Mouse (Mus musculus): Measurements from ENCODE around the gene Klhl18. TPM values are rescaled to one million over a fixed set of nuclear protein-coding genes. Genes with fewer than 3 reads are reported as not detected.

Gene Klhl18
- polyA plus RNA-seq (2015; fragmentation: Nextera tagmentation; extraction: Ambion mirVana) = 7.6 and 8.9 TPM in 2 replicates

DNA sequence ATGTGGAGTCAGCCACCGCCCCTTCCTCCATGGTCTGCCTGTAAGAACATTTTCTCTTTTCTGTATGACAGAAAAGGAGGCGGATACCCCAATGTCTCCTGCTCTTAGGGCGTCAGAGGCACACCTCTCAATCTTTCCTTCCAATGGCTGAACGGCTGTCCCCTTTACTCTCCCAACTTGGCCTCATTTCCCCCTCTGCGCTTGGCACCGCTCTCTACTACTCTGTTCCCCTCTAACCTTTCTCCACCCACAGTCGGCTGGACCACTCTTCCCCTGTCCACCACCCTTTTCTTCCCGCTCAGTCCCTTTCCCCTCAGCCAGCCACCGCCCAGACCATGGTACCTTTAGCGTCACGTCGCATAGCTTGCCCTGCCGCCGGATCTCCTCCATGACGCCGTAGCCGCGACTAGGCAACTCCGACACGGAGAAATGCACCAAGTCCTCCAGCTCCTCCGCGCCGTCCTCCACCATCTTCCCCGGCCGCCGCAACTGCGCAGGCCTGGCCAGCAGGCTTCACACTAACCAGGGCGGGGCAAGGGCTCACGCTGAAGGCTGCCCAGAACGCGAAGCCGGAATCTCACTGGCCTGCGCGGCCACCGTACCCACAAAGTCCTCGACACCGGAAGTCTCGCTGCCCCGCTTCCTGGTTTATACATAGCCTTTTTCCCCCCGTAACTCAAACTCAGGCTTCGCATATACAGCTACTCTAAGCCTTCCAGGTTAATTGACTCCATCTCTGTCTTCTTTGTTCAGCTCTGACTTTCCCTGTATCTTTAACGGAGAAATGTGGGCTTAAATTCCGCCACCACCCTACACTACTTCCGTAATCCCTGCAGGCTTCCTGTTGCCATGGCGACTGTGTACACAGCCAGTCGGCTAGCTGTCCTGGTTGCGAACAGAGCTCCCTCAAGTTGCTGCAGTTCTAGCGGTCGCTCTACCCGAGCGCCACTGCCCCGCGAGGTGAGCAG, at the start of gene Klhl18, which contains the start of gene Kif9:
Gene Klhl18, minus strand, starts transcription at position 571 of the 968 bp plus-strand sequence.
Gene Kif9, plus strand, starts transcription at position 835 of the 968 bp plus-strand sequence.
- Histone ChIP-seq H3K36me3 (no peaks in the 10 kb centered on the region), H3K27ac (peak within 1 kb of the TSS; percentile 90), H3K27me3 (peaks cover 9% of the 10 kb centered on the region), H3K9ac (peak within 1 kb of the TSS; percentile 74), H3K9me3 (no peaks in the 10 kb centered on the region), H3K4me3 (peak within 1 kb of the TSS; percentile 81), H3K4me1 (peaks cover 17% of the 10 kb centered on the region), H3K4me2 (peak within 1 kb of the TSS; percentile 83)
- ATAC-seq (ENCODE audit: borderline replicate concordance, extremely low read depth, low FRiP score, low TSS enrichment) = peak; percentile 99
- under 1% methylated on average over 53 of the region's 53 CpGs for WGBS

- Histone ChIP-seq H3K36me3 (no peaks in the 10 kb centered on the region), H3K4me2 (no peak overlapping the region), H3K27ac (no peak overlapping the region), H3K9ac (no peak overlapping the region), H3K9me3 (no peaks in the 10 kb centered on the region), H3K4me1 (peaks cover under 1% of the 10 kb centered on the region; the same call in 1 of the 2 replicates), H3K27me3 (no peaks in the 10 kb centered on the region), H3K4me3 (no peak overlapping the region)
- ATAC-seq (ENCODE audit: borderline replicate concordance, extremely low read depth, low FRiP score, low TSS enrichment) = no peak
- 40% methylated on average over 2 of the region's 2 CpGs for WGBS
Measured at GRCm38 (mm10) chr9:110525737-110526136, 49.2 kb upstream of the Klhl18 start.

DNA sequence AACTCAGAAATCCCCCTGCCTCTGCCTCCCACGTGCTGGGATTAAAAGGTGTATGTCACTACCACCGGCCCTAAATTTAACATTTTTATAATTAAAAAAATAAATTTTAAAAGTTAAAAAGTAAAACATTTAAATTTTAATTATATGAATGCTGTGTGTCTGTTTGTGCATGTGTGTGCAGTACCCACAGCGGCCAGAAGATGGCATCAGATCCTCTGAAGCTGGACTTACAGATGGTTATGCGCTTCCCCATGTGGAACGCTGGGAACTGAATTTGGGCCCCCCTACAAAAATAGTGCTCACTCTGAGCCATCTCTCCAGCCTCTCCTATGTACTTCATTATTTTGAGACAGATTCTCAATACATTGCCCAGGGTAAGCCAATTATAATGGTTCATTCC, 14.4 kb upstream of the Klhl18 start:
- WGBS = 58% methylated on average over 5 of the region's 5 CpGs
- ATAC-seq (ENCODE audit: borderline replicate concordance, extremely low read depth, low FRiP score, low TSS enrichment) = no peak
- Histone ChIP-seq H3K36me3 (no peaks in the 10 kb centered on the region), H3K4me3 (no peak overlapping the region), H3K27me3 (no peaks in the 10 kb centered on the region), H3K4me1 (no peaks in the 10 kb centered on the region), H3K4me2 (no peak overlapping the region), H3K27ac (no peak overlapping the region), H3K9me3 (no peaks in the 10 kb centered on the region), H3K9ac (no peak overlapping the region)

GRCm38 (mm10) chr9:110488841-110489240, 12.3 kb upstream of the Klhl18 start:
- Histone ChIP-seq H3K9ac (no peak overlapping the region), H3K27ac (no peak overlapping the region), H3K36me3 (no peaks in the 10 kb centered on the region), H3K4me3 (no peak overlapping the region), H3K9me3 (no peaks in the 10 kb centered on the region), H3K4me1 (no peaks in the 10 kb centered on the region), H3K27me3 (no peaks in the 10 kb centered on the region), H3K4me2 (no peak overlapping the region)
- 53% methylated on average over 4 of the region's 4 CpGs for WGBS
- no peak for ATAC-seq (ENCODE audit: borderline replicate concordance, extremely low read depth, low FRiP score, low TSS enrichment)

GRCm38 (mm10) chr9:110478639-110479038, 2.1 kb upstream of the Klhl18 start:
- Histone ChIP-seq H3K4me2 (no peak overlapping the region), H3K9ac (no peak overlapping the region), H3K4me1 (peaks cover 17% of the 10 kb centered on the region), H3K4me3 (no peak overlapping the region), H3K27ac (no peak overlapping the region), H3K9me3 (no peaks in the 10 kb centered on the region), H3K27me3 (peaks cover 9% of the 10 kb centered on the region), H3K36me3 (no peaks in the 10 kb centered on the region)
- WGBS = 64% methylated on average over 4 of the region's 4 CpGs
- no peak for ATAC-seq (ENCODE audit: borderline replicate concordance, extremely low read depth, low FRiP score, low TSS enrichment)

DNA sequence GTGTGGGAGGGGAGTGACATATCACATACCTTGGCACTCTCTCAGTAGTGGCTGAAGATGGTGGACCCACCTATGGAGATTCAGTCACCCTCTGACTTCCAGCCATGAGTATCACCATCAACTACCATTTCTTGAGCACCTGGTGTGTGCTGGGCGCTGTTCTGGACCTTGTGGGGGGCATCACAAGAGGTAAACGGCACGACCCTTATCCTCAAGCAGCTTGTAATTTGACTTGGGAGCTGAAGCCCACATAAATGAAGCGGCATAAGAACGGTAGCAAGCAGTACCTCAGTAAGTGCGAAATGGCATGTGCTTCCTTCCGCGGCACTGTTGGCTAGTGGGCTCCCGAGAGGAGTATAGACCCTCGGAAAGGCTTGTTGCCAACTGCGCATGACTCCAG, 1.5 kb upstream of the Klhl18 start:
- Histone ChIP-seq H3K27me3 (peaks cover 9% of the 10 kb centered on the region), H3K9me3 (no peaks in the 10 kb centered on the region), H3K36me3 (no peaks in the 10 kb centered on the region), H3K4me3 (no peak overlapping the region), H3K9ac (no peak overlapping the region), H3K4me2 (no peak overlapping the region; the same call in 1 of the 2 replicates), H3K4me1 (peaks cover 17% of the 10 kb centered on the region), H3K27ac (no peak overlapping the region)
- ATAC-seq (ENCODE audit: borderline replicate concordance, extremely low read depth, low FRiP score, low TSS enrichment) = no peak
- WGBS = 51% methylated on average over 11 of the region's 11 CpGs

GRCm38 (mm10) chr9:110466179-110466578, 10.3 kb downstream of the Klhl18 start:
- WGBS = 84% methylated on average over 3 of the region's 3 CpGs
- H3K27ac ChIP-seq = no peak overlapping the region
- no peak overlapping the region for H3K4me3 ChIP-seq
- H3K27me3 ChIP-seq = no peaks in the 10 kb centered on the region
- H3K4me1 ChIP-seq = no peaks in the 10 kb centered on the region
- ATAC-seq (ENCODE audit: borderline replicate concordance, extremely low read depth, low FRiP score, low TSS enrichment) = no peak
- H3K9ac ChIP-seq = no peak overlapping the region
- H3K36me3 ChIP-seq = no peaks in the 10 kb centered on the region
- no peak overlapping the region for H3K4me2 ChIP-seq
- H3K9me3 ChIP-seq = no peaks in the 10 kb centered on the region

GRCm38 (mm10) chr9:110465336-110465735, 11.2 kb downstream of the Klhl18 start:
- WGBS = 93% methylated on average over 6 of the region's 6 CpGs
- Histone ChIP-seq H3K9ac (no peak overlapping the region), H3K36me3 (no peaks in the 10 kb centered on the region), H3K4me2 (no peak overlapping the region), H3K27me3 (no peaks in the 10 kb centered on the region), H3K4me3 (no peak overlapping the region), H3K4me1 (no peaks in the 10 kb centered on the region), H3K9me3 (no peaks in the 10 kb centered on the region), H3K27ac (no peak overlapping the region)
- ATAC-seq (ENCODE audit: borderline replicate concordance, extremely low read depth, low FRiP score, low TSS enrichment) = no peak

- Histone ChIP-seq H3K27me3 (no peaks in the 10 kb centered on the region), H3K4me2 (no peak overlapping the region), H3K36me3 (no peaks in the 10 kb centered on the region), H3K27ac (no peak overlapping the region), H3K4me1 (no peaks in the 10 kb centered on the region), H3K9ac (no peak overlapping the region), H3K9me3 (no peaks in the 10 kb centered on the region), H3K4me3 (no peak overlapping the region)
- WGBS = 86% methylated on average over 6 of the region's 6 CpGs
- no peak for ATAC-seq (ENCODE audit: borderline replicate concordance, extremely low read depth, low FRiP score, low TSS enrichment)
Measured at GRCm38 (mm10) chr9:110463983-110464591, 12.4 kb downstream of the Klhl18 start.

DNA sequence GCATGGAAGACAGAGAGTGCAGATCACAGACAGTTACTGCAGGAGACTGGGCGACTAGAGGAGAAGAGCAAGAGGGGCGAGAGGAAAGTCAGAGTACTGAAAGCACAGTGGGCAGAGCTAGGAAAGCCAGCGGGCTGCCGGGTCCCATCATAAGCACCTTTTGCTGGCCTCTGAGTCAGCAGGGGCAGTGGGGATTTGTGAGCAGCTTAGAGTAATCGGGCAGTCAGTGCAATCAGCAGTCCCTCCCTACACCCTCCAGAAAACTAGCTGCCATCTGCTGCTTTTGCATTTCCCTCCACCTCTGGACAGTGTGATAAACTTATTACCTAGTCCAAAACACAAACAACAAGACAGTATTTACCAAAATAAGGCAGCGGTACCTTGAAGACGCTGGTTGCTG, 14.2 kb downstream of the Klhl18 start:
- ATAC-seq (ENCODE audit: borderline replicate concordance, extremely low read depth, low FRiP score, low TSS enrichment) = no peak
- WGBS = 63% methylated on average over 7 of the region's 7 CpGs
- no peaks in the 10 kb centered on the region for H3K36me3 ChIP-seq

DNA sequence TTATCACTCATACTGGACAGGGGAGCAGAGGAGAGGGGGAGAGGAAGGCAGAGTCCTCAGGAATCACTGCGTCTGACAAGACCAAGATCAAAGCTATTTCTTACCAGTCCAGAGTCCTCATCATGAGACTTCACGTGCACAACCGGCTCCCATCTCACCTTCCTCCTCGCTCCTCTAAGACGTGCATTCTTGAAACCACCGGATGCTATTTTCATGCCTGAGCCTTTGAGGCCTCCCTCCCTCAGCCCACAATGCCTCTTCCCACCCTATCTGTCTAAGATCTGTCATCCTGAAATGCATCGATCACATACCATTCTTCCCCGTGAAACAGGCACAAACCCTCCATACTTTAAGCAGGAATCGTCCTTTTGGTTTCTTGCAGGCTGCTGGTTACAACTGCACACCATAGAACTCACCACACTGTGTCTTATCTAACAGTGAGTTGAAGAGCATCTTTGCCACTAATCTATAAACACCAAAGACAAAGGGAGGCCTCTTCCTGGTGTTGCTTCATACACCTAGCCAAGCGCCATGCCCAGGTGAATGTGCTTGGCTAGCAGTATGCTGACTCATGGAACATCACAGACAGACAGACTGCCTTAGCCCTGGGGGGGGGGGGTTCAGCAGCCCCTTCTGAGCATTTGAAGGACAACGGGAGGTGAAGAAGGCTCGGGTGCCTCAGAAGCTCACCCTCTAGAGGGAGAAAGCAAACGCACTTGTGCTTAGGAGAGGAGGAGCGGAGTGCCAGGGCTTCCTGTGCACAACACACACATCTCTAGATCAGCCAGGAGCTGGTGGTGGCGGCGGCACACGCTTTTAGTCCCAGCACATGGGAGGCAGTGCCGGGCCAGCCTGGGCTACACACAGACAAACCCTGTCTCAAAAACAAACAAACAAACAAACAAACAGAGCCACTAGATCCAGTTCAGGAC, 15.3 kb downstream of the Klhl18 start:
- no peak overlapping the region for H3K4me2 ChIP-seq
- no peaks in the 10 kb centered on the region for H3K4me1 ChIP-seq
- no peaks in the 10 kb centered on the region for H3K9me3 ChIP-seq
- H3K4me3 ChIP-seq = no peak overlapping the region
- H3K27ac ChIP-seq = no peak overlapping the region
- no peak for ATAC-seq (ENCODE audit: borderline replicate concordance, extremely low read depth, low FRiP score, low TSS enrichment)
- H3K27me3 ChIP-seq = no peaks in the 10 kb centered on the region
- WGBS = 71% methylated on average over 18 of the region's 18 CpGs
- no peaks in the 10 kb centered on the region for H3K36me3 ChIP-seq
- no peak overlapping the region for H3K9ac ChIP-seq

More for the DNA sequence above, 14.2 kb downstream of the Klhl18 start:
- Histone ChIP-seq H3K4me1 (no peaks in the 10 kb centered on the region), H3K27ac (no peak overlapping the region), H3K9me3 (no peaks in the 10 kb centered on the region), H3K4me3 (no peak overlapping the region), H3K4me2 (no peak overlapping the region), H3K27me3 (no peaks in the 10 kb centered on the region), H3K9ac (no peak overlapping the region)

Measured in lung, embryonic 15.5 days (tissue).